ENCODE assay signal across 8 mouse cellular contexts in the genomic region with DNA sequence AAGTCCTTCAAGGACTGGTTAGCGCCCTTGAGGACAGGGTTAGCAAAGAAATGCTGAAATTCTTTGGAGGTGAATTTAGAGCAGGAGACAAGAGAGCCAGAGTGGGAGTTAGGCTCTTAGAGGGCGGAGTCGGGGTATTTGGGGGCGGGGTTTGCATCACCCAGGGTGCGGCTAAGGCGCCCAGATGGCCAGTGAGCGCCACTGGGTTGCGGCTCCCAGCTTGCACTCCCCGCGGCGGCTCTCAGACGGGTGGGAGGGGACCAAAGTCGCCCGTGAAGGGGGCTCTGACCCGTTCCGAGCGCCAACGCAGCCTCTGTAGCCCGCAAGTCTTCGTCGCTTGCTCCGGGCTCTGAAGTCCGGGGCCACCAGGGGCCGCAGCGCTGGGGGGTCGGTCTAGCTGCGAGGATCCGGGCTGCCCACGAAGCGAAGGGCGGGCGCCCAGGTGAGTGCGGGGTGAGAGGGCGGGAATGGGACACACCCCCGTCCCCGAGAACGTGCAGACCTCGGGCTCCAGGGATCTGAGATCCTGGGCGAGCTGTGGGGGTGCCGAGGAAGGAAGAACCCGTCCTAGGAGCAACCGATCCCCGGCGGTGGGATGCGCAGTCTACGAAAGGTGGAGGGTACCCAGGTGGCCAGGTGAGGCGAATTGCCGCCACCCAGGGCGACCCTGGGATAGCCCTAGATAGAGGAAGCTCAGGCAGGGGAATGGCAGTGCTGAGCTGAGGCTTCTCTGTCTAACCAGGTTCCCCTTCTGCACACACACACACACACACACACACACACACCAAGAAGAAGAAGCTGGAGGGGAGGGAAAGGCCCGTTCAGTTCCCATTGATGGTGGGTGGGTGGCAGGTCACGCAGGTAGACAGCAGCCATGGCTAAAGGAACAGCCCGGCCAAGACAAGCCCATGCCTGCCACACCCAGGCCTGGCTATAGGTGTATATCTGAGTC. TPM values are rescaled to one million over a fixed set of nuclear protein-coding genes. Genes with fewer than 3 reads are reported as not detected.
DNase-seq lines count a peak whose midpoint lies in the region; ATAC-seq lines count a peak whose summit lies in the region.

TSS of gene Hck (plus strand) at position 156 of the 952 bp plus-strand sequence.

- no peaks in the 10 kb centered on the region for H3K9me3 ChIP-seq in embryonic facial prominence, embryonic 14.5 days (ENCODE audit: control insufficient read depth, low read length)
- H3K9me3 ChIP-seq in heart, embryonic 16.5 days (replicated peaks; ENCODE audit: control insufficient read depth, low read length): no peaks in the 10 kb centered on the region

- H3K9ac ChIP-seq in embryonic facial prominence, embryonic 14.5 days (ENCODE audit: low read depth, low read length): peak within 1 kb of the TSS; percentile 47; the same call in 1 of the 2 replicates
- H3K9ac ChIP-seq in heart, embryonic 16.5 days (ENCODE audit: low read length): peak within 1 kb of the TSS; percentile 2; the same call in 1 of the 2 replicates

- WGBS in embryonic facial prominence, embryonic 14.5 days: 2% methylated on average over 32 of the region's 52 CpGs
- WGBS in heart, embryonic 16.5 days: 4% methylated on average over 52 of the region's 52 CpGs

- H3K4me1 ChIP-seq in embryonic facial prominence, embryonic 14.5 days (ENCODE audit: control insufficient read depth, insufficient read depth, low read length): peaks cover 12% of the 10 kb centered on the region
- peaks cover 7% of the 10 kb centered on the region; the same call in 1 of the 2 replicates for H3K4me1 ChIP-seq in heart, embryonic 16.5 days (ENCODE audit: control insufficient read depth, insufficient read depth, low read length)

- ATAC-seq in embryonic facial prominence, embryonic 14.5 days (ENCODE audit: low read depth): peak; percentile 65; the same call in 1 of the 2 replicates
- peak; percentile 28 for ATAC-seq in heart, embryonic 16.5 days (replicated peaks; ENCODE audit: extremely low read depth, insufficient read depth, low FRiP score)
- ATAC-seq in cerebellum, adult (ENCODE audit: insufficient number of reproducible peaks, low FRiP score, low TSS enrichment): no peak

- peaks cover 45% of the 10 kb centered on the region for H3K27me3 ChIP-seq in embryonic facial prominence, embryonic 14.5 days (replicated peaks; ENCODE audit: control insufficient read depth, insufficient read depth, low read length)
- H3K27me3 ChIP-seq in heart, embryonic 16.5 days (ENCODE audit: control insufficient read depth, insufficient read depth, low read length): peaks cover 45% of the 10 kb centered on the region

- peak within 1 kb of the TSS; percentile 47 for H3K4me3 ChIP-seq in embryonic facial prominence, embryonic 14.5 days (ENCODE audit: low read depth, low read length)
- H3K4me3 ChIP-seq in heart, embryonic 16.5 days (ENCODE audit: low read length): peak within 1 kb of the TSS; percentile 40

- DNase-seq in right cerebral cortex, postnatal 25 days: peak; percentile 33
- no peak for DNase-seq in right cerebral cortex, adult 18-20 months
- DNase-seq in embryonic facial prominence, embryonic 14.5 days (ENCODE audit: low spot score): peak; percentile 47
- peak; percentile 52 for DNase-seq in kidney, postnatal 14 days
- DNase-seq in lung, postnatal 4 days: peak; percentile 84 to 85
- peak; percentile 24 for DNase-seq in right cerebral cortex, postnatal 4 days

- H3K36me3 ChIP-seq in embryonic facial prominence, embryonic 14.5 days (ENCODE audit: control insufficient read depth, insufficient read depth, low read length): no peaks in the 10 kb centered on the region
- H3K36me3 ChIP-seq in heart, embryonic 16.5 days (ENCODE audit: control insufficient read depth, insufficient read depth): no peaks in the 10 kb centered on the region

- H3K4me2 ChIP-seq in embryonic facial prominence, embryonic 14.5 days (ENCODE audit: low read depth, low read length): peak within 1 kb of the TSS; percentile 79
- H3K4me2 ChIP-seq in heart, embryonic 16.5 days (ENCODE audit: low read depth, low read length): peak within 1 kb of the TSS; percentile 72

- H3K27ac ChIP-seq in embryonic facial prominence, embryonic 14.5 days (replicated peaks; ENCODE audit: low read depth, low read length): peak within 1 kb of the TSS; percentile 29; the same call in 1 of the 2 replicates
- no peak within 1 kb of the TSS for H3K27ac ChIP-seq in heart, embryonic 16.5 days (ENCODE audit: low read length)

RNA-seq across cellular contexts. Expression of gene Hck, which starts in this region (rescaled TPM):
- polyA plus RNA-seq in embryonic facial prominence, embryonic 14.5 days (2014; fragmentation: Nextera tagmentation; extraction: Ambion mirVana): 11.6 and 12.1 TPM in 2 replicates
- 2.9 and 3.1 TPM in 2 replicates for polyA plus RNA-seq in heart, embryonic 16.5 days (2015; fragmentation: Nextera tagmentation; extraction: Ambion mirVana)
